Mouse (Mus musculus): ENCODE data around the gene Csnk1e.
"Not testable (repeated sequence)": the region's sequence is repeated elsewhere in the genome, so short reads cannot be mapped to it uniquely, and the experiment has no call there.

The Csnk1e gene

GRCm38 (mm10) chr15:79455106-79455810, at the start of gene Csnk1e:
Gene Csnk1e, minus strand, starts transcription at chr15:79455566.
- peak; percentile 92 for DNase-seq (ENCODE audit: inconsistent ontology term)

DNA sequence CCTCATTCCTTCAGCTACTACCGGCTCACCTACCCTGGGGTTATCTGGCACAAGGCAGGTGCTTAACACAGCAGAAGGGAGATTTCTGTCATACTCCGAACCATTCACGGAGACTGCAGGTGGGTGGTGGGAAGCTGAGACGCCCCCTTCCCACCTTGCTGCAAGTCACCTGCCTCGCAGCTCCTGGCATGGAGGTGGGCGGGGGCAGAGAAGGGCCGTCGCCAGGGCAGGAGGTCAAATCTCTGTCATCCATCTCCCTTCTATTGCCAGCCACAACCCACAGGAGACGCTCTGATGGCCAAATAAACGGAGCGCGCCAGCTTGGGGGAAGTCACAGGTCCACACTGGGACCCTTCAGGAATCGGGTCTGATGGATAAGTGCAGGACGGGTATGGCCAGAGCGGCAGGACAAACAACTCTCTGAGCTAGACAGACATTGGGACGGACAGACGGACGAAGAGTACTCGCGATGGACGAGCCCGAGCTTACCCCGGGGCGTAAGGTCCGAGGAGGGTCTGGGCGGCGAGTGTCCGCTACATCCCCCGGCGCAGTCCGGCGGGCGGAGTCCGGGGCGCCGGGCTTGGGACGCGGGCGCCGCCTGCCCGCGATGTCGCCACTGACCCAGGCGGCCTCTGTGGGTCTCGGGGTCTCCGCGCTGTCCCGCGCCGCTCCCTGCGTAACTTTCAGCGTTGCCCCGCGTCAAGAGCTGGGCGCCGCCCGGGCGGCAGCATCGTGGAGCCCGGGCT, 49.5 kb upstream of the Csnk1e start, which contains the start of gene Kcnj4:
Gene Kcnj4, minus strand, starts transcription at position 535 of the 746 bp plus-strand sequence.
- DNase-seq (ENCODE audit: inconsistent ontology term): peak; percentile 38

DNA sequence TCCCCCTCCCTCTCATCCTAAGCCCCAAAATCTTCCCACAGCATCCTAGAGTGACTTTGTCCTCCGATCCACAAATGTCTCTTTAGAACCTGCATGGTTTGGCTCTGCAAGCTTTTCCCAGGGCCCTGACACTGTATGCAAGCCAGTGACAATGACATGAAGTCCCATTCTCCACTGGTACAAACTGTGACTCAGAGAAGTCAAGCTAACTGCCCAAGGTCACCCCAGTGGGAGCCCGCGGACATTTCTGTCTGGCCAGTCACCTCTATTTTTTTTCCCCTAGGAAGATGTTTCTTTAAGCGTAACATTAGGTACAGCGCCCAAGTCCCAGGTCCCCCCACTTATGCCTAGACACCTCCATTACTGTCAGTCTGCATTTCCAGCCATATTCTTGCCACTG, 48.1 kb upstream of the Csnk1e start:
- DNase-seq (ENCODE audit: inconsistent ontology term): peak; percentile 40

- DNase-seq (ENCODE audit: inconsistent ontology term): no peak
Observed at GRCm38 (mm10) chr15:79502891-79503341, 47.5 kb upstream of the Csnk1e start.

GRCm38 (mm10) chr15:79500110-79500509, 44.7 kb upstream of the Csnk1e start:
- DNase-seq (ENCODE audit: inconsistent ontology term): no peak

GRCm38 (mm10) chr15:79493527-79493926, 38.2 kb upstream of the Csnk1e start:
- no peak for DNase-seq (ENCODE audit: inconsistent ontology term)

DNA sequence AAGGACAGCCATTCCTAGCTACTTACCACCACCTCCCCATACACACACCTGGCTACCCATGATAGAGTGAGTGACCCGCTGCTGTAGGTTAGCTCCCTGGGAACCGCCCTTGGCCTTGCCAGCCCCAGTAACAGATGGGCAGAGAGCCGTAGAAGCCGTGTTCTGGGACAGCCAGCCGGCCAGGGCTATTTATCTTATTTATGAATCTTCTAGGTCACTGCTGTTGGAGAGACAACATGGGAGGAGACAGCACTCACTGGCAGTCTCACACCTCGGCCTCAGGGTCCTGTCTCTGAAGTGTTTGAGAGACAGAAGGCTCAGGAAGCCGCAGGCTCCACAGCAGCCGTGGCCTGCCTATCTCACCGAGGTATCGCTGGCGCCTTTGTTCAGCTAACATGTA, 34.1 kb upstream of the Csnk1e start:
- DNase-seq (ENCODE audit: inconsistent ontology term): no peak

GRCm38 (mm10) chr15:79481181-79481688, 25.9 kb upstream of the Csnk1e start:
- DNase-seq (ENCODE audit: inconsistent ontology term): no peak

- DNase-seq (ENCODE audit: inconsistent ontology term): no peak
Observed at GRCm38 (mm10) chr15:79477227-79477626, 21.9 kb upstream of the Csnk1e start.

DNA sequence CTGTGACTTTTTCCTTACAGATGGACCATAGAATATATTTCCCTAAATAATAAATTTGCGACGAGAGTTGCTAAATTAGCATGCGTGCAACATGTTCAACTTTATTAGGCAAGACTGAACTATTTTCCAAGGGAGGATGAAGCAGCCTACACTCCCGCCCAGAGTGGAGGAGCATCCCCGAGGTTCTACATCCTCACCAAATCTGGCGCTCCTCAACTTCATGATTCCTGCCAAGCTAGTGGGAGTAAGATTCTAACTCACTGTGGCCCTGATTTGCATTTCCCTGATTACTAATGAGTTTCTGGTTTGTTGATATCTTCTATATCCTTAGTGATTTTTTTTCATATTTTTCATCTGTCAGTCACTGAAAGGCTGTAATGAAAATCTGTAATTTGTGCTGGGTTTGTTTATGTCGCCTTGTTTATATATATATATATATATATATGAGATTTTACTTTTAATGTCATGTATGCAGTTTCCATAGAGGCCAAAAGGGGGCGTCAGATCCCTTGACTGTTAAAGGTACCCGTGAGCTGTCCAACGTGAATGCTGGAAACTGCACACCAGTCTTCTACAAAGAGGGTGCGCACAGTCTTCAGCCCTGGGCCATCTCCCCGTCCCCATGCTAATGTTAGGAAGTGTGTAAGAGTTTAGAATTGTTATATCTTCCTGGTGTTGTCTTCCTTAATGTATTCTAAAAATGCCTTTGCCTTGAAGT, 18.4 kb upstream of the Csnk1e start:
- no peak for DNase-seq (ENCODE audit: inconsistent ontology term)

DNA sequence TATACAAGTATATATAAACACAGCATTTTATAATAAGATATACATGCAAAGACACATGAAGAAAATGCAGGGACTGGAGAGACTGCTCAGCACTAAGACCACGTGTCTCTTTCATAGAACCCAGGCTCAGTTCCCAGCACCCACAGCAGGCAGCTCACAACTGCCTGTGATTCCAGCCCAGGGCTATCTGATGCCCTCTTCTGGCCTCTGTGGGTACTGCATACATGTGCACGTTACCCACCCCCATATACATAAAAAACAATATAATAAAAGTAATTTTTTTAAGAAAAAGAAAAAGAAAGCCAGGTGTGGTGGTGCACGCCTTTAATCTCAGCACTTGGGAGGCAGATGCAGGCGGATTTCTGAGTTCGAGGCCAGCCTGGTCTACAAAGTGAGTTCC, 17.7 kb upstream of the Csnk1e start:
- no peak for DNase-seq (ENCODE audit: inconsistent ontology term)

DNA sequence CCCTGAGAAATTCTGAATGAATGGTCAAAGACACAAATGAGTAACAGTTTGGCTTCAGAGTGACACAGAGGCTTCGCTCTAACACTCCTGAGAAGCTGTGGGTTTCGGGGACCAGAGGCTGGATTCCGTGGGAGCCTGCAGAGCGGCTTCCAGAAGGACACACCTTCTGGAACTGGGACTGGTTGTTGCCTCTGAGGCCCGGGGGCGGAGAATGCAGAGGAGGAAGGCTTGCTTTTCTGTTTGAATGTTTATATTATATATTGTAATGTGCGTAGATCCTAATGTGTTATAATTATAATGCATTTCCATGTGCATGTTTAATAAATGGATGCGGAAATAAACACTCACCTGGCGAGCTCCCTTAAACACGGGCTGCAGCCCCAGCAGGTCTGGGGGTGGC, 15.7 kb upstream of the Csnk1e start:
- DNase-seq (ENCODE audit: inconsistent ontology term): no peak

DNA sequence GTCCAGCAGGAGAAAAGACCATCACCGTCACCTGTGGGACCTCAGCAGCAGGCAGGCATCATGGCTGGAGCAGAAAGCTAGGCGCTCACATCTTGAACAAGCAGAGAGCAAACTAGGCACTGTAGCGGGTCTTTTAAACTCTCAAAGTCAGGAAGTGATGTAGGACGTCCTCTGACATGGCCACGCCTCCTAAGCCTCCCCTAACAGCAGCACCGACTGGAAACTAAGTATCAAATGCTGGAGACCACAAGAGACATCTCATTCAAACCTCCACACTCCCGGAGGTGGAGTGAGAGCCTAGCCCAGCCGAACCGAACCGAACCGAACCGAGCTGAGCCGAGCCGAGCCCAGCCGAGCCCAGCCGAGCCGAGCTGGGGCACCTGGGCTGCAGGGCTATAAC, 15.2 kb upstream of the Csnk1e start:
- no peak for DNase-seq (ENCODE audit: inconsistent ontology term)

GRCm38 (mm10) chr15:79469577-79469976, 14.2 kb upstream of the Csnk1e start:
- no peak for DNase-seq (ENCODE audit: inconsistent ontology term)

DNA sequence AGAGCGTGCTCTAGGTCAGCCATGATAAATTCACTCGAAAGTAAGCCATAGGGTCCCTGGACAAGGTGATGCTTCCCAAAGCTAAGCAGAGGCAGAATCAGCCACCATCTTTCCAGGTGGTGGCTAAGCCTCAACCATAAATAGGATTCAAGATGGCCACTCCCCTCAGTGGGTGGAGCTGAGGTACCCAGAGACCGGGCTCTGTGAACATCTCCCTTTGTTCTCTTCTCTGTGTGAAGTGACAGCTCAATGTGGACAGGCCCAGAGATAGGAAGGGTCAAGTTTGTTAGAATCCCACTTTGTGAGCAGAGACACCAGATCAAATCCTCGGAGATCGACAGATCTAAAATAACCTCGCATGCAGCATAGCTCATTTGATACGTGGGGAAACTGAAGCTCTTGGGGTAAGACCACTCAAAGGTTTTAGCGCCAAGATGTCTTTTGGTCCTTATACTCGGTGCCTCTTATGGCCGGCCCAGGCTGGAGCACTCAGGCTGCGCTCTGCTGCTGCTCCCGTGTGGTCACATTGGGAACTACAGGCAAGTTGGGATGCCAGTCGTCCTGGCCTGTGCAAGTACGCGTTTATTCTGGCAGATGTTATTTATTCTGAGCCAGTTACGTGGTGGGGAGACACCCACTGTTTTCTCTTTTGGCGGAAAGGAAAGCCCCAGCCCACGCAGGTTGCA, 11.4 kb upstream of the Csnk1e start:
- peak; percentile 62 for DNase-seq (ENCODE audit: inconsistent ontology term)

DNA sequence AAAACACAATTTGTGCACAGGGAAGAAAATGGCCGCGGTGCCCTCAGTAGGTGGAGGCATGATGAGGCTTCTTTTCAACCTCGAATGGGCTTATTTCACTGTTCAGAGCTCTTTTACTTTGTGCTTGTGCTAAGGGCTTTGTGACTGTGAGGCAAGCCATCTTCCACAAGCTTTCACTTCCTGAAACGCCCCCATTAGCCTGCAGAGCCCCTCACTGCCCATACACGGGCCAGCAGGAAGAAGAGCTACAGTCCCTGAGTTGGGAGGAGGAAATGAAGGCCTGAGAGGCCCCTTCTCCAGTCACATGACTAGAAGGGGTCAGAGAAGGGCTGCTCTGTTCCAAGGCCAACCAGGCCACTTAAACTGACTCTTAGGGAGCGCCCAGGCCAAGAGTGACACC, 1.2 kb upstream of the Csnk1e start:
- no peak for DNase-seq (ENCODE audit: inconsistent ontology term)

GRCm38 (mm10) chr15:79456104-79456503, 738 bp upstream of the Csnk1e start:
- DNase-seq (ENCODE audit: inconsistent ontology term): not testable (repeated sequence)

DNA sequence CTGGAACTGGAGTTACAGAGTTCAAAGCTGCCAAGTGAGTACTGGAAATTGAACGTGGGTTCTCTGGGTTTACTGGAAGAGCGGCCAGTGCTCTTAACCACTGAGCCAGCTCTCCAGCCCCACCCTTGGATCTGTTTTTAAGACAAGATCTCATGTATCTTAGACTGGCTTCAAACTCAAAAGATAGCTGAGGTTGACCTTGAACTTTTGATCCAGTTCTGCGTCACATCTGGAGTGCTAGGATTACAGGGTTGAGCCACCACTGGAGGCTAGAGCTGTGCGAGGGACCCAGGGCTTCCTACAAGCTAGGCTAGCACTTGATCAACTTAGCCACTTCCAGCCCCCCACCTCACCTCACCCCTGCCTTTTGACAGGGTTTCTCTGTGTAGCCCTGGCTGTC, 1.5 kb downstream of the Csnk1e start:
- DNase-seq (ENCODE audit: inconsistent ontology term): no peak

- no peak for DNase-seq (ENCODE audit: inconsistent ontology term)
Observed at GRCm38 (mm10) chr15:79448041-79448440, 7.3 kb downstream of the Csnk1e start.

GRCm38 (mm10) chr15:79445786-79446654, 9.3 kb downstream of the Csnk1e start:
- DNase-seq (ENCODE audit: inconsistent ontology term): no peak

Measured in Muller cell, postnatal 12 days (primary cell).